Mouse (Mus musculus): ENCODE results near the gene Klhl29. TPM values are rescaled to one million over a fixed set of nuclear protein-coding genes. Genes with fewer than 3 reads are reported as not detected.

Klhl29 gene
- total and polyA plus RNA-seq, 2 experiments from 2014 or later, result 2.7 to 8.2 TPM

GRCm38 (mm10) chr12:5242551-5243330 lies 132.7 kb downstream of the Klhl29 start:
- H3K27ac ChIP-seq (ENCODE audit: low read depth, low read length), result no peak overlapping the region

GRCm38 (mm10) chr12:5239451-5240245 lies 135.8 kb downstream of the Klhl29 start:
- no peaks in the 10 kb centered on the region for H3K36me3 ChIP-seq (ENCODE audit: insufficient read depth)
- TF ChIP-seq CTCF (IDR thresholded peaks at IDR 0.05; ENCODE audit: low read depth), result no peak
- 20% methylated on average over 17 of the region's 17 CpGs for WGBS
- H3K27me3 ChIP-seq (ENCODE audit: insufficient read depth, low read length), result no peaks in the 10 kb centered on the region
- no peak overlapping the region for H3K4me3 ChIP-seq (ENCODE audit: low read depth, low read length)
- no peak overlapping the region for H3K9ac ChIP-seq
- H3K9me3 ChIP-seq (ENCODE audit: low read length), result no peaks in the 10 kb centered on the region
- DNase-seq, result peak; percentile 72
- no peak overlapping the region for H3K27ac ChIP-seq (ENCODE audit: low read depth, low read length)
- ATAC-seq, result peak; percentile 72
- H3K4me1 ChIP-seq (ENCODE audit: insufficient read depth), result peaks cover 26% of the 10 kb centered on the region
- no peak overlapping the region for H3K4me2 ChIP-seq (ENCODE audit: low read depth)

More at GRCm38 (mm10) chr12:5242551-5243330, 132.7 kb downstream of the Klhl29 start:
- Histone ChIP-seq H3K4me1 (ENCODE audit: insufficient read depth) (peaks cover 31% of the 10 kb centered on the region), H3K9ac (no peak overlapping the region), H3K9me3 (ENCODE audit: low read length) (no peaks in the 10 kb centered on the region), H3K27me3 (ENCODE audit: insufficient read depth, low read length) (no peaks in the 10 kb centered on the region), H3K4me2 (ENCODE audit: low read depth) (no peak overlapping the region), H3K4me3 (ENCODE audit: low read depth, low read length) (no peak overlapping the region), H3K36me3 (ENCODE audit: insufficient read depth) (no peaks in the 10 kb centered on the region)
- WGBS, result 73% methylated on average over 8 of the region's 8 CpGs
- TF ChIP-seq CTCF (IDR thresholded peaks at IDR 0.05; ENCODE audit: low read depth), result no peak
- DNase-seq (no peak), ATAC-seq (no peak)

GRCm38 (mm10) chr12:5237078-5237477 lies 138.4 kb downstream of the Klhl29 start:
- WGBS, result 46% methylated on average over 5 of the region's 5 CpGs
- H3K27ac ChIP-seq (ENCODE audit: low read depth, low read length), result no peak overlapping the region
- H3K4me1 ChIP-seq (ENCODE audit: insufficient read depth), result peaks cover 20% of the 10 kb centered on the region
- H3K4me2 ChIP-seq (ENCODE audit: low read depth), result no peak overlapping the region
- DNase-seq, result peak; percentile 49
- H3K4me3 ChIP-seq (ENCODE audit: low read depth, low read length), result no peak overlapping the region
- H3K36me3 ChIP-seq (ENCODE audit: insufficient read depth), result no peaks in the 10 kb centered on the region
- H3K9me3 ChIP-seq (ENCODE audit: low read length), result no peaks in the 10 kb centered on the region
- no peaks in the 10 kb centered on the region for H3K27me3 ChIP-seq (ENCODE audit: insufficient read depth, low read length)
- H3K9ac ChIP-seq, result no peak overlapping the region
- peak; percentile 19; the same call in 1 of the 2 replicates for TF ChIP-seq CTCF (IDR thresholded peaks at IDR 0.05; ENCODE audit: low read depth)
- peak; percentile 64 for ATAC-seq

- H3K4me2 ChIP-seq (ENCODE audit: low read depth), result no peak overlapping the region
- no peak overlapping the region for H3K9ac ChIP-seq
- H3K27ac ChIP-seq (ENCODE audit: low read depth, low read length), result no peak overlapping the region
- H3K36me3 ChIP-seq (ENCODE audit: insufficient read depth), result no peaks in the 10 kb centered on the region
- WGBS, result 91% methylated on average over 12 of the region's 12 CpGs
- peaks cover 13% of the 10 kb centered on the region for H3K4me1 ChIP-seq (ENCODE audit: insufficient read depth)
- TF ChIP-seq CTCF (IDR thresholded peaks at IDR 0.05; ENCODE audit: low read depth), result no peak
- no peak overlapping the region for H3K4me3 ChIP-seq (ENCODE audit: low read depth, low read length)
- no peaks in the 10 kb centered on the region for H3K9me3 ChIP-seq (ENCODE audit: low read length)
- H3K27me3 ChIP-seq (ENCODE audit: insufficient read depth, low read length), result no peaks in the 10 kb centered on the region
- ATAC-seq (no peak), DNase-seq (no peak)
Measured at GRCm38 (mm10) chr12:5235596-5235995, 139.9 kb downstream of the Klhl29 start.

GRCm38 (mm10) chr12:5230504-5230903 lies 145.0 kb downstream of the Klhl29 start:
- no peaks in the 10 kb centered on the region for H3K36me3 ChIP-seq (ENCODE audit: insufficient read depth)
- H3K4me1 ChIP-seq (ENCODE audit: insufficient read depth), result peaks cover 10% of the 10 kb centered on the region
- H3K4me3 ChIP-seq (ENCODE audit: low read depth, low read length), result no peak overlapping the region
- H3K4me2 ChIP-seq (ENCODE audit: low read depth), result no peak overlapping the region
- ATAC-seq (no peak), DNase-seq (no peak)
- no peak for TF ChIP-seq CTCF (IDR thresholded peaks at IDR 0.05; ENCODE audit: low read depth)
- no peak overlapping the region for H3K27ac ChIP-seq (ENCODE audit: low read depth, low read length)
- no peaks in the 10 kb centered on the region for H3K27me3 ChIP-seq (ENCODE audit: insufficient read depth, low read length)
- no peak overlapping the region for H3K9ac ChIP-seq
- no peaks in the 10 kb centered on the region for H3K9me3 ChIP-seq (ENCODE audit: low read length)
- 94% methylated on average over 5 of the region's 5 CpGs for WGBS

GRCm38 (mm10) chr12:5226676-5227654 lies 148.5 kb downstream of the Klhl29 start:
- peak; percentile 30; the same call in 1 of the 2 replicates for ATAC-seq
- no peak for DNase-seq
- Histone ChIP-seq H3K27ac (ENCODE audit: low read depth, low read length) (0 out of 2 replicates have a peak overlapping the region, but pooled peaks have one; percentile 16), H3K4me1 (ENCODE audit: insufficient read depth) (peaks cover 10% of the 10 kb centered on the region), H3K9me3 (ENCODE audit: low read length) (no peaks in the 10 kb centered on the region), H3K9ac (0 out of 2 replicates have a peak overlapping the region, but pooled peaks have one; percentile 22), H3K36me3 (ENCODE audit: insufficient read depth) (no peaks in the 10 kb centered on the region), H3K4me3 (ENCODE audit: low read depth, low read length) (no peak overlapping the region), H3K27me3 (ENCODE audit: insufficient read depth, low read length) (no peaks in the 10 kb centered on the region), H3K4me2 (ENCODE audit: low read depth) (no peak overlapping the region)
- TF ChIP-seq CTCF (IDR thresholded peaks at IDR 0.05; ENCODE audit: low read depth), result no peak
- WGBS, result 24% methylated on average over 14 of the region's 14 CpGs

Measured in forebrain, postnatal 0 days (tissue).